Mouse (Mus musculus): Measurements from ENCODE around the gene Glis3. TPM values are rescaled to one million over a fixed set of nuclear protein-coding genes. Genes with fewer than 3 reads are reported as not detected.

The Glis3 gene
- total and polyA plus RNA-seq, 3 experiments: not detected

DNA sequence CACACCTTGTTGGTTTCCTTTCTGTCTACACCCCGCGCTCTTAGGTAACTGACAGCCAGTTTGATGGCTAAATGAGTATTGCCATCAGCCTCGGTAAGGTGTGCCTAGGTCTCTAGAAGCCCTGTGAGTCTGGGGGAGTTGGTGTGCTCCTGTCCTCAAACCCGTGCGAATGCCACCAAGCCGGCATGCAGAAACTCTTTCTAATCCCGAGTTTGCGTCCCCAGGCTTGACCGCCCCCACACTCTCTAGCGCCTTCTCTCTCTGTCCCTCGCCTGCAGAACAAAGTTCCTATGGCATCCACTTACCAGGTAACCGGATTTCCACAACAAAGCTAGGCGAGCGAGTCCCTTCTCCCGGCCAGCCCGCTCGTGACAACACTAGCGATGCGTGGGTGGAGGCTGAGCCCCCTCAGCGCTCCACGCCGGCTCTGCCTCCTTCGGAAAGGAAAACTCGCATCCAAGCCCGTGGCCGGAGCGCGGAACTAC lies 544 bp downstream of the Glis3 start:
- H3K9me3 ChIP-seq (replicated peaks; ENCODE audit: insufficient read depth, low read length): no peaks in the 10 kb centered on the region
- no peaks in the 10 kb centered on the region for H3K27me3 ChIP-seq (ENCODE audit: control insufficient read depth in 1 of 2, insufficient read depth in 2 of 2, low read length in 2 of 2)
- no peak overlapping the region for H3K27ac ChIP-seq (ENCODE audit: control insufficient read depth, low read depth, low read length)
- H3K9ac ChIP-seq (ENCODE audit: control insufficient read depth, low read depth, low read length, poor library complexity, severe bottlenecking): no peak overlapping the region
- no peak overlapping the region for H3K4me3 ChIP-seq (ENCODE audit: control insufficient read depth in 1 of 2, insufficient read depth in 1 of 2, low read depth in 2 of 2, low read length in 2 of 2)
- H3K4me1 ChIP-seq (ENCODE audit: control insufficient read depth in 1 of 2, insufficient read depth in 2 of 2, low read length in 2 of 2): no peaks in the 10 kb centered on the region
- TF ChIP-seq POLR2AphosphoS5 (IDR thresholded peaks at IDR 0.05; ENCODE audit: borderline replicate concordance, low read depth, low read length) (no peak), SIN3A (IDR thresholded peaks at IDR 0.05; ENCODE audit: low read length) (no peak), MAZ (IDR thresholded peaks at IDR 0.05; ENCODE audit: low read depth, low read length) (no peak), ZMIZ1 (IDR thresholded peaks at IDR 0.05; ENCODE audit: low read depth, low read length) (no peak), MYB (IDR thresholded peaks at IDR 0.05; ENCODE audit: low read depth, low read length) (no peak), ZNF384 (IDR thresholded peaks at IDR 0.05; ENCODE audit: low read depth, low read length) (no peak), HCFC1 (IDR thresholded peaks at IDR 0.05; ENCODE audit: low read depth, low read length) (no peak), GATA1 (IDR thresholded peaks at IDR 0.05; ENCODE audit: low read depth, low read length) (no peak), MAFK (IDR thresholded peaks at IDR 0.05; ENCODE audit: borderline replicate concordance, low read depth, low read length) (no peak), CTCF (IDR thresholded peaks at IDR 0.05 in 2 of 3, conservative IDR thresholded peaks at IDR 0.05 in 1 of 3; ENCODE audit: control insufficient read depth in 1 of 3, insufficient read depth in 1 of 3, low read depth in 2 of 3, low read length in 3 of 3, poor library complexity in 1 of 3, severe bottlenecking in 1 of 3) (no peak), EP300 (IDR thresholded peaks at IDR 0.05; ENCODE audit: low read depth in 1 of 2, low read length in 2 of 2) (no peak), MXI1 (IDR thresholded peaks at IDR 0.05; ENCODE audit: low read depth, low read length) (no peak), MYC (IDR thresholded peaks at IDR 0.05; ENCODE audit: low read depth, low read length) (no peak), JUND (IDR thresholded peaks at IDR 0.05; ENCODE audit: low read depth, low read length) (no peak), RAD21 (IDR thresholded peaks at IDR 0.05; ENCODE audit: low read depth, low read length) (no peak), ELF1 (IDR thresholded peaks at IDR 0.05; ENCODE audit: low read depth, low read length) (no peak), USF2 (IDR thresholded peaks at IDR 0.05; ENCODE audit: borderline replicate concordance in 1 of 2, insufficient read depth in 1 of 2, low read depth in 1 of 2, low read length in 2 of 2) (no peak), CHD2 (IDR thresholded peaks at IDR 0.05; ENCODE audit: low read length) (no peak), NELFE (IDR thresholded peaks at IDR 0.05; ENCODE audit: low read depth, low read length) (no peak), CHD1 (IDR thresholded peaks at IDR 0.05; ENCODE audit: low read depth, low read length) (no peak)
- H3K79me2 ChIP-seq (ENCODE audit: control insufficient read depth, insufficient read depth, low read length, poor library complexity): no peaks in the 10 kb centered on the region
- no peaks in the 10 kb centered on the region for H3K36me3 ChIP-seq (ENCODE audit: control insufficient read depth in 1 of 2, insufficient read depth in 2 of 2, low read length in 2 of 2)
- DNase-seq (ENCODE audit: low read depth, low spot score): no peak

DNA sequence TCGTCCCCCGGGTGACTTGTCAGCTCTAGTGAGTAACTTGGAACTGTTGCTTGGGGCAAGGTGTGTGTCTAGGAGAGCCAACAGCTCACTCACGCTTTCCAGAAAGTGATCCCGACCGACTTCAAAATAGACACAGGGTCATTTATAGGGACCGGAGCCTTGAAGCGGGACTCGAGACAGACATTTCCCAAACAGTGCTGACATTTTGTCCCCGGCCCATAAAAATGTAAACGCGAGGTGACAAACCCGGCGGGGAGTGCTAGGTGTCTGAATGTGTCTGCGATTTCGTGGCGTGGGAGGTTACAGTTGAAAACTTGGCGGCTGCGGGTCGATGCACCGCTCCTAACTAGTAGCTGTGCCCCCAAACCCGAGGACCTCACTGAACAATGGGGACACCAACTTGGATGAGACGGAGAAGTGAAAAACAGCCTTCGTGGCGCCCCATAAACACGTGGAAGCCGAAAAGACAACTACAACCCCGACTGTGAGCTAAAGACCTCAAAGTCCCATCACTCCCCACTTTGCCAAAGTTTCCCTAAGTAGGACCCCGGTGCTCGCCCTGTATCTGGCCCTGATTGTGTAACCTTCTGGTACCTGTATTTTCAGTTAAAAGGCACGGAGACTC lies 1.1 kb downstream of the Glis3 start:
- no peaks in the 10 kb centered on the region for H3K79me2 ChIP-seq (ENCODE audit: control insufficient read depth, insufficient read depth, low read length, poor library complexity)
- H3K27ac ChIP-seq (ENCODE audit: control insufficient read depth, low read depth, low read length): no peak overlapping the region
- no peak overlapping the region for H3K4me3 ChIP-seq (ENCODE audit: control insufficient read depth in 1 of 2, insufficient read depth in 1 of 2, low read depth in 2 of 2, low read length in 2 of 2)
- no peak for DNase-seq (ENCODE audit: low read depth, low spot score)
- H3K36me3 ChIP-seq (ENCODE audit: control insufficient read depth in 1 of 2, insufficient read depth in 2 of 2, low read length in 2 of 2): no peaks in the 10 kb centered on the region
- H3K9me3 ChIP-seq (replicated peaks; ENCODE audit: insufficient read depth, low read length): no peaks in the 10 kb centered on the region
- TF ChIP-seq HCFC1 (IDR thresholded peaks at IDR 0.05; ENCODE audit: low read depth, low read length) (no peak), CHD2 (IDR thresholded peaks at IDR 0.05; ENCODE audit: low read length) (no peak), EP300 (IDR thresholded peaks at IDR 0.05; ENCODE audit: low read depth in 1 of 2, low read length in 2 of 2) (no peak), MAFK (IDR thresholded peaks at IDR 0.05; ENCODE audit: borderline replicate concordance, low read depth, low read length) (no peak), MXI1 (IDR thresholded peaks at IDR 0.05; ENCODE audit: low read depth, low read length) (no peak), MYC (IDR thresholded peaks at IDR 0.05; ENCODE audit: low read depth, low read length) (no peak), MAZ (IDR thresholded peaks at IDR 0.05; ENCODE audit: low read depth, low read length) (no peak), ELF1 (IDR thresholded peaks at IDR 0.05; ENCODE audit: low read depth, low read length) (no peak), E2F4 (IDR thresholded peaks at IDR 0.05; ENCODE audit: borderline replicate concordance, low read depth, low read length) (no peak), ZKSCAN1 (IDR thresholded peaks at IDR 0.05; ENCODE audit: low read depth, low read length) (no peak), POLR2A (IDR thresholded peaks at IDR 0.05; ENCODE audit: control insufficient read depth in 1 of 2, insufficient read depth in 1 of 2, low read depth in 1 of 2, low read length in 2 of 2, poor library complexity in 1 of 2) (no peak), MYB (IDR thresholded peaks at IDR 0.05; ENCODE audit: low read depth, low read length) (no peak), BHLHE40 (IDR thresholded peaks at IDR 0.05; ENCODE audit: borderline replicate concordance, low read depth, low read length) (no peak), ZNF384 (IDR thresholded peaks at IDR 0.05; ENCODE audit: low read depth, low read length) (no peak)
- H3K27me3 ChIP-seq (ENCODE audit: control insufficient read depth in 1 of 2, insufficient read depth in 2 of 2, low read length in 2 of 2): no peaks in the 10 kb centered on the region
- H3K4me1 ChIP-seq (ENCODE audit: control insufficient read depth in 1 of 2, insufficient read depth in 2 of 2, low read length in 2 of 2): no peaks in the 10 kb centered on the region
- no peak overlapping the region for H3K9ac ChIP-seq (ENCODE audit: control insufficient read depth, low read depth, low read length, poor library complexity, severe bottlenecking)

Data from MEL (cell line).